Mouse (Mus musculus) testis, adult 2 months (tissue): ENCODE measurements around the gene Atxn7l2.

Experiments
- CTCF ChIP-seq: fragments of 200-500 bp; IDR thresholded peaks from 2 replicates; pipeline ENCODE4 v1.5.1; 2012; ENCODE audit warnings: low read depth, mild to moderate bottlenecking, inconsistent platforms, low read length, moderate library complexity; ENCODE audit not compliant: control insufficient read depth, insufficient read depth, insufficient replicate concordance
- POLR2A ChIP-seq: fragments of 200-500 bp; IDR thresholded peaks from 2 replicates; pipeline ENCODE4 v1.6.1; 2012; ENCODE audit warnings: low read depth, mild to moderate bottlenecking, inconsistent platforms, low read length, moderate library complexity; ENCODE audit not compliant: control insufficient read depth

DNA sequence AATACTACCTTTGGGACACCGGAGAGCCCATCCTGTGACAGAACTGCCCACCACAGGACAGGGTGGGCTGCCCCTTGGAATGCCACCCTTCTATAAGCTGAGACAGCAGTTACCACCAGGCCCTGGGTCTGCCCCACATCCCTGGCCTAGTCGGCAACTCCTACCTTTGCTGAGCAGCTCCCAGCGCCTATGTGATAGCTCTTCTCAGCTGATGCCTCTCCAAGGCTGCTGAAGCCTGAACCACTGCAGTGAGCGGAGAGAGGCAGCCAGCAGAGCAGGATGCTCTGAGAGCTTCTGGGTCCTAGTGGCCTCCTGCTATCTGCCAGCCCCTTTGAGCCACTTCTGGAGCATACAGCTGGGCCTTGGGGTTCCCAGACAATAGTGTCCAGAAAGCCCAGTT lies 56.1 kb downstream of the Atxn7l2 start, which contains the start of gene Gpr61:
- TF ChIP-seq CTCF (no peak), POLR2A (no peak)
